8 mouse cellular contexts compared by ENCODE assay signal in the genomic region with DNA sequence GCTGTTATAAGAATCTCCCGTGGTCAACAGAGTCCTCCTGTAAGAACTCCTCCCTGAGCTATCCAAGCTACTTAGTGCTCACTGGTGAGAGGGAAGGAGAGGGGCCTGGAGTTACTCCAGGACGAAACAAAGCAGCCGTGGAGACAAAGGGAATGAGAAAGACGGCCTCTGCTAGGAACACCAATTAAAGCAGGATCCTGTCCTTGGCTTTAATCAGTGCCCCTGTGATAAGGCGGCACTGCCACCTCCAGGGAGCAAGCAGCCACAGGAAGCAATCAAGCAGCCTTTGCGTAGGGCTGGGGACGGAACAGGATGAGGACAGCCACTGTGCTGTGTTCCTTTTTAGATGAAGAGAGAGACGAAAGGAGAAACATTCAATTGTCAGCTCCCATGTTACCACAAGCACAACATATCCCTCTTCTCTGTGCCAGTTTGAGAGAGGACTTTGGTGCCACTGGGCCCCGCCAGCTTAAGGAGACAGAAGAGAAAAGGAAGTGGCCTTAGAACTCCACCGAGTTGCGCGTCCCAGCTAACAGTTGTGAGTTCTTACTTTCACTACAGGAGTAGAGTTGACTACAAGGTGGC.
A peak's percentile ranks its signal among the peaks of the same experiment; 100 is the strongest.
DNase-seq lines count a peak whose midpoint lies in the region; ATAC-seq and TF ChIP-seq lines count a peak whose summit lies in the region.

No protein-coding gene starts in this region.

- H3K4me3 ChIP-seq in lung, postnatal 0 days (ENCODE audit: low read depth, low read length) = no peak overlapping the region

- no peaks in the 10 kb centered on the region for H3K9me3 ChIP-seq in lung, postnatal 0 days (ENCODE audit: low read length)

- H3K27ac ChIP-seq in lung, postnatal 0 days (ENCODE audit: low read length) = peak overlapping the region; percentile 58

- H3K9ac ChIP-seq in lung, postnatal 0 days (replicated peaks; ENCODE audit: low read depth) = no peak overlapping the region

- peak overlapping the region; percentile 32 for H3K4me2 ChIP-seq in lung, postnatal 0 days (replicated peaks; ENCODE audit: low read depth, low read length)

- 17% methylated on average over 12 of the region's 12 CpGs for WGBS in lung, postnatal 0 days

- no peaks in the 10 kb centered on the region for H3K27me3 ChIP-seq in lung, postnatal 0 days (replicated peaks; ENCODE audit: insufficient read depth, low read length)

- DNase-seq in right cerebral cortex, adult 18-20 months = peak; percentile 14
- no peak for DNase-seq in right cerebral cortex, postnatal 4 days
- peak; percentile 48 for DNase-seq in heart, adult 8-10 months (ENCODE audit: low spot score)
- DNase-seq in kidney, adult 9 months = peak; percentile 54
- peak; percentile 48 for DNase-seq in lung, postnatal 0 days (ENCODE audit: low spot score)
- peak; percentile 80 for DNase-seq in retina, postnatal 1 day
- DNase-seq in cerebellum, postnatal 10 days = no peak
- DNase-seq in urinary bladder, postnatal 4 days (ENCODE audit: low spot score in 2 of 2) = no peak

- peaks cover 38% of the 10 kb centered on the region for H3K4me1 ChIP-seq in lung, postnatal 0 days (ENCODE audit: insufficient read depth, low read depth, low read length)

- no peaks in the 10 kb centered on the region for H3K36me3 ChIP-seq in lung, postnatal 0 days (ENCODE audit: insufficient read depth, low read length)

- TF ChIP-seq CTCF in lung, postnatal 0 days (IDR thresholded peaks at IDR 0.05) = peak; percentile 62

- TF ChIP-seq EP300 in lung, postnatal 0 days (IDR thresholded peaks at IDR 0.05) = no peak

- ATAC-seq in lung, postnatal 0 days = no peak

Comparison
In these comparisons a context has a peak if more than half of its experiments do, and no peak if none do; other contexts are left out.
1. DNase-seq: peak in right cerebral cortex, adult 18-20 months (single experiment), heart, adult 8-10 months (single experiment), kidney, adult 9 months (single experiment), lung, postnatal 0 days (single experiment) and retina, postnatal 1 day (single experiment); none in right cerebral cortex, postnatal 4 days (single experiment), cerebellum, postnatal 10 days (0 of 2) and urinary bladder, postnatal 4 days (0 of 2).